Mouse (Mus musculus): ENCODE results near the gene Dnah6. TPM values are rescaled to one million over a fixed set of nuclear protein-coding genes. Genes with fewer than 3 reads are reported as not detected.

Gene Dnah6
- polyA plus RNA-seq, 1 experiment from 2014 or later = 0.17 TPM

- WGBS = 56% methylated on average over 9 of the region's 9 CpGs
- peaks cover 6% of the 10 kb centered on the region; the same call in 1 of the 2 replicates for H3K4me1 ChIP-seq
- H3K9ac ChIP-seq = no peak overlapping the region
- H3K36me3 ChIP-seq (ENCODE audit: poor library complexity, severe bottlenecking) = no peaks in the 10 kb centered on the region
- no peaks in the 10 kb centered on the region for H3K27me3 ChIP-seq
- no peak overlapping the region for H3K4me3 ChIP-seq
- ATAC-seq = no peak
- no peaks in the 10 kb centered on the region for H3K9me3 ChIP-seq (replicated peaks)
- no peak overlapping the region for H3K4me2 ChIP-seq
- no peak overlapping the region for H3K27ac ChIP-seq
These were observed 240.3 kb downstream of the Dnah6 start for GRCm38 (mm10) chr6:72981124-72981651.

- Histone ChIP-seq H3K4me1 (no peaks in the 10 kb centered on the region), H3K9me3 (replicated peaks) (no peaks in the 10 kb centered on the region), H3K9ac (no peak overlapping the region), H3K27ac (no peak overlapping the region), H3K4me3 (no peak overlapping the region), H3K4me2 (no peak overlapping the region), H3K27me3 (no peaks in the 10 kb centered on the region), H3K36me3 (ENCODE audit: poor library complexity, severe bottlenecking) (no peaks in the 10 kb centered on the region)
- WGBS = 92% methylated on average over 2 of the region's 2 CpGs
- no peak for ATAC-seq
These were observed 244.6 kb downstream of the Dnah6 start for GRCm38 (mm10) chr6:72976866-72977265.

GRCm38 (mm10) chr6:72971074-72971473 is 250.4 kb downstream of the Dnah6 start:
- no peak overlapping the region for H3K4me3 ChIP-seq
- no peak overlapping the region for H3K27ac ChIP-seq
- H3K36me3 ChIP-seq (ENCODE audit: poor library complexity, severe bottlenecking) = no peaks in the 10 kb centered on the region
- 70% methylated on average over 3 of the region's 3 CpGs for WGBS
- H3K4me2 ChIP-seq = no peak overlapping the region
- H3K9ac ChIP-seq = no peak overlapping the region
- no peaks in the 10 kb centered on the region for H3K4me1 ChIP-seq
- H3K27me3 ChIP-seq = no peaks in the 10 kb centered on the region
- H3K9me3 ChIP-seq (replicated peaks) = no peaks in the 10 kb centered on the region
- ATAC-seq = no peak

GRCm38 (mm10) chr6:72969787-72970186 is 251.7 kb downstream of the Dnah6 start:
- no peaks in the 10 kb centered on the region for H3K9me3 ChIP-seq (replicated peaks)
- WGBS = 66% methylated on average over 3 of the region's 3 CpGs

More at GRCm38 (mm10) chr6:72969787-72970186, 251.7 kb downstream of the Dnah6 start:
- no peak for ATAC-seq
- Histone ChIP-seq H3K36me3 (ENCODE audit: poor library complexity, severe bottlenecking) (no peaks in the 10 kb centered on the region), H3K27me3 (no peaks in the 10 kb centered on the region), H3K27ac (no peak overlapping the region), H3K4me2 (no peak overlapping the region), H3K9ac (no peak overlapping the region), H3K4me1 (no peaks in the 10 kb centered on the region), H3K4me3 (no peak overlapping the region)

Other genes starting within 250 kb of the Dnah6 start
- gene Suclg1, start 26.7 kb upstream of the Dnah6 start, polyA plus RNA-seq (2015; fragmentation: Nextera tagmentation; extraction: Ambion mirVana) = 141 and 146 TPM in 2 replicates
- not detected in 2 replicates for gene 4931417E11Rik, start 248.0 kb upstream of the Dnah6 start, polyA plus RNA-seq (2015; fragmentation: Nextera tagmentation; extraction: Ambion mirVana)